Mouse (Mus musculus): ENCODE data around the gene Rbm20.

DNA sequence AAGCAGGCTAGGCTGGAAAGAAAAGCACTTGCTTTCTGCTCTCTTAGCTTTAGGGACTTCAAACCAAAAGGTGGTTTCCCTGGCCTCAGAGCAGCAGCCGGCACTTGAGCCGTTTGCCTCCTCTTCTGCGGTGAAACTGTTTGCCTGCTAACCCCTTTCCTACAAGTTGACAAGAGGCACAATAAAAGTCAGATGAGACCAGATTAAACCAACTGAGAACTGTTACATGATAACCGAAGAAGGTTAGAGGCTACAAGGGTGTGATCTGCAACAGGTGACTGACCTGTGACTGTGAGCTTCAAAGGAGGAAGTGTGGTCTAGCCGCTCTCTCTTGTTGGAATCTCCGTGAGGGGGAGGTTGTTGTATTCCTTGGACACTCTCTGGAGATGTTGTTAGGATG is 194.4 kb downstream of the Rbm20 start:
- TF ChIP-seq CTCF (IDR thresholded peaks at IDR 0.05; ENCODE audit: borderline replicate concordance, insufficient read depth, low read depth, low read length): no peak
- TF ChIP-seq POLR2A (IDR thresholded peaks at IDR 0.05; ENCODE audit: borderline replicate concordance, insufficient read depth, low read length): no peak
